Mouse (Mus musculus): ENCODE results near the gene Large2.

- no peak for TF ChIP-seq CTCF (IDR thresholded peaks at IDR 0.05; ENCODE audit: extremely low read depth, insufficient read depth, insufficient read length, insufficient replicate concordance)
- TF ChIP-seq POLR2A (IDR thresholded peaks at IDR 0.05; ENCODE audit: low read depth, low read length): no peak
These were observed 1.8 kb downstream of the Large2 start for GRCm38 (mm10) chr2:92372767-92373436.
